Mouse (Mus musculus) olfactory bulb, adult 2 months (tissue): Measurements from ENCODE around the gene Mast4.

Source experiments
- CTCF ChIP-seq: fragments of 200-500 bp; IDR thresholded peaks from 2 replicates; pipeline ENCODE4 v1.5.1; 2012; ENCODE audit warnings: low read depth, mild to moderate bottlenecking, low read length, moderate library complexity; ENCODE audit not compliant: insufficient read depth
- POLR2A ChIP-seq: fragments of 200-500 bp; IDR thresholded peaks from 2 replicates; pipeline ENCODE4 v1.6.1; 2012; ENCODE audit warnings: mild to moderate bottlenecking, low read depth, low read length, moderate library complexity; ENCODE audit not compliant: insufficient read depth

GRCm38 (mm10) chr13:102773169-102773568, 561.1 kb downstream of the Mast4 start:
- no peak for TF ChIP-seq CTCF
- no peak for TF ChIP-seq POLR2A
